11 mouse cellular contexts compared by ENCODE assay signal in the genomic region with DNA sequence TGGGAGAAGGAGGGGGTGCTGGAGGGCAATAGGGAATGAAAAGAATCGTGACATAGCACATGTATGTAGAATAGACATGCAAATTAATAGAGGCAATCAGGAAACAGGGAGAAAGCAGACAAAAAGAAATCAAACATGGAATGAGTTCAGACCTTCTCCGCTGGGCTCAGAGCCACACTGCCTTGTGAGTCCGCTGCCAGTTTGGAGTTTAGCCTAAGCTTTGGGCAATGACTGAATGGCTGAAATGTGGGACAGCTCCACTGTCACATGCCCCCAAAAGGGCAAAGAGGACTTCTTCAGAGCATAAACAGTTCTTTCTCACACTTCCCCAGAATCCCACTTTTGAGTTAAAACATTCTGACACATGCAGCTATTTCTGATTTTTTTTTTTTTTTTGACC.
A peak's percentile ranks its signal among the peaks of the same experiment; 100 is the strongest.
DNase-seq lines count a peak whose midpoint lies in the region; ATAC-seq lines count a peak whose summit lies in the region.
"Had no signal": no experiment of that assay in that cellular context is flagged by ENCODE, and none has a peak within 500 bp of the region (broad histone marks: within the 10 kb centered on the region; RNA-seq: fewer than 3 reads in every experiment).

No protein-coding gene starts in this region.

- H3K9me3 ChIP-seq in hindbrain, embryonic 13.5 days: no peaks in the 10 kb centered on the region
- no peaks in the 10 kb centered on the region for H3K9me3 ChIP-seq in hindbrain, embryonic 11.5 days (ENCODE audit: control insufficient read depth, low read length)
- no peaks in the 10 kb centered on the region for H3K9me3 ChIP-seq in lung, embryonic 16.5 days (ENCODE audit: control insufficient read depth, low read length)
- H3K9me3 ChIP-seq in limb, embryonic 10.5 days (replicated peaks): no peaks in the 10 kb centered on the region
- H3K9me3 ChIP-seq: embryonic facial prominence, embryonic 12.5 days; G1E had no signal

- H3K4me2 ChIP-seq in hindbrain, embryonic 13.5 days: no peak overlapping the region
- no peak overlapping the region for H3K4me2 ChIP-seq in hindbrain, embryonic 11.5 days (replicated peaks; ENCODE audit: low read depth, low read length)
- H3K4me2 ChIP-seq in lung, embryonic 16.5 days (ENCODE audit: low read depth, low read length): no peak overlapping the region
- H3K4me2 ChIP-seq: embryonic facial prominence, embryonic 12.5 days had no signal

- no peak for DNase-seq in hindbrain, embryonic 11.5 days (ENCODE audit: low spot score)
- peak; percentile 29 to 38 for DNase-seq in cerebellum, adult 18-20 months
- DNase-seq in heart, postnatal 14 days: peak; percentile 13 to 56
- DNase-seq in skeletal muscle tissue, adult 2 months (ENCODE audit: low read depth, low spot score): peak; percentile 13
- no peak for DNase-seq in limb, embryonic 10.5 days (ENCODE audit: low spot score)

- no peaks in the 10 kb centered on the region for H3K27me3 ChIP-seq in hindbrain, embryonic 13.5 days
- H3K27me3 ChIP-seq in hindbrain, embryonic 11.5 days (ENCODE audit: control insufficient read depth, insufficient read depth, low read length): no peaks in the 10 kb centered on the region
- no peaks in the 10 kb centered on the region for H3K27me3 ChIP-seq in lung, embryonic 16.5 days (ENCODE audit: control insufficient read depth, insufficient read depth, low read depth, low read length)
- peaks cover 14% of the 10 kb centered on the region; the same call in 1 of the 2 replicates for H3K27me3 ChIP-seq in limb, embryonic 10.5 days (ENCODE audit: low read depth, poor library complexity, severe bottlenecking)
- H3K27me3 ChIP-seq: megakaryocyte, embryonic 14.5 days had no signal

- H3K36me3 ChIP-seq in hindbrain, embryonic 13.5 days: no peaks in the 10 kb centered on the region
- no peaks in the 10 kb centered on the region for H3K36me3 ChIP-seq in hindbrain, embryonic 11.5 days (ENCODE audit: control insufficient read depth, insufficient read depth, low read length)
- no peaks in the 10 kb centered on the region for H3K36me3 ChIP-seq in lung, embryonic 16.5 days (ENCODE audit: control insufficient read depth, insufficient read depth, low read length)
- H3K36me3 ChIP-seq in limb, embryonic 10.5 days: no peaks in the 10 kb centered on the region
- H3K36me3 ChIP-seq: embryonic facial prominence, embryonic 12.5 days; G1E had no signal

- no peak overlapping the region for H3K4me3 ChIP-seq in hindbrain, embryonic 13.5 days
- H3K4me3 ChIP-seq in hindbrain, embryonic 11.5 days (ENCODE audit: low read depth, low read length): no peak overlapping the region
- H3K4me3 ChIP-seq in lung, embryonic 16.5 days (ENCODE audit: low read length): no peak overlapping the region
- H3K4me3 ChIP-seq in limb, embryonic 10.5 days: no peak overlapping the region
- H3K4me3 ChIP-seq: embryonic facial prominence, embryonic 12.5 days; megakaryocyte, embryonic 14.5 days had no signal

- peaks cover 49% of the 10 kb centered on the region for H3K4me1 ChIP-seq in hindbrain, embryonic 13.5 days (replicated peaks)
- peaks cover 14% of the 10 kb centered on the region for H3K4me1 ChIP-seq in hindbrain, embryonic 11.5 days (replicated peaks; ENCODE audit: control insufficient read depth, insufficient read depth, low read length)
- peaks cover 12% of the 10 kb centered on the region for H3K4me1 ChIP-seq in lung, embryonic 16.5 days (replicated peaks; ENCODE audit: control insufficient read depth, insufficient read depth, low read length)
- H3K4me1 ChIP-seq in limb, embryonic 10.5 days: peaks cover 25% of the 10 kb centered on the region
- H3K4me1 ChIP-seq: megakaryocyte, embryonic 14.5 days had no signal

- intact Hi-C loops in heart, postnatal 14 days (cut with DNase I): no loop called here

- peak overlapping the region; percentile 27 for H3K27ac ChIP-seq in hindbrain, embryonic 13.5 days
- H3K27ac ChIP-seq in hindbrain, embryonic 11.5 days (ENCODE audit: low read depth, low read length): no peak overlapping the region
- H3K27ac ChIP-seq in lung, embryonic 16.5 days (ENCODE audit: low read length): no peak overlapping the region
- H3K27ac ChIP-seq in limb, embryonic 10.5 days: no peak overlapping the region
- H3K27ac ChIP-seq: embryonic facial prominence, embryonic 12.5 days had no signal

- WGBS in hindbrain, embryonic 13.5 days: 38% methylated on average over 3 of the region's 3 CpGs
- 71% methylated on average over 3 of the region's 3 CpGs for WGBS in hindbrain, embryonic 11.5 days
- WGBS in lung, embryonic 16.5 days: 51% methylated on average over 3 of the region's 3 CpGs
- 83% methylated on average over 3 of the region's 3 CpGs for WGBS in limb, embryonic 10.5 days

- no peak overlapping the region for H3K9ac ChIP-seq in hindbrain, embryonic 13.5 days
- H3K9ac ChIP-seq in hindbrain, embryonic 11.5 days (ENCODE audit: low read depth, low read length): no peak overlapping the region
- no peak overlapping the region for H3K9ac ChIP-seq in lung, embryonic 16.5 days (ENCODE audit: low read length)
- H3K9ac ChIP-seq: embryonic facial prominence, embryonic 12.5 days had no signal

- ATAC-seq in hindbrain, embryonic 13.5 days (ENCODE audit: low FRiP score): no peak
- ATAC-seq in hindbrain, embryonic 11.5 days (ENCODE audit: low FRiP score): no peak
- peak; percentile 71 for ATAC-seq in lung, embryonic 16.5 days (ENCODE audit: low read depth)
- no peak for ATAC-seq in granulocyte monocyte progenitor cell, adult 5-6 weeks (replicated peaks; ENCODE audit: poor library complexity, severe bottlenecking)

Comparison
In these comparisons a context has a peak if more than half of its experiments do, and no peak if none do; other contexts are left out.
1. DNase-seq: peak in cerebellum, adult 18-20 months (2 of 2), heart, postnatal 14 days (2 of 2) and skeletal muscle tissue, adult 2 months (single experiment); none in hindbrain, embryonic 11.5 days (single experiment) and limb, embryonic 10.5 days (single experiment).